In genomic region chr2:153560664-153561541, GRCm38 (mm10) we compare ENCODE assay signal across 7 mouse cellular contexts. TPM values are rescaled to one million over a fixed set of nuclear protein-coding genes. Genes with fewer than 3 reads are reported as not detected.
DNase-seq lines count a peak whose midpoint lies in the region; ATAC-seq and TF ChIP-seq lines count a peak whose summit lies in the region.

No protein-coding gene starts in this region.

- TF ChIP-seq POLR2A in MEL (IDR thresholded peaks at IDR 0.05; ENCODE audit: control insufficient read depth in 1 of 2, insufficient read depth in 1 of 2, low read depth in 1 of 2, low read length in 2 of 2, poor library complexity in 1 of 2): no peak
- TF ChIP-seq POLR2A in limb, embryonic 14.5 days (IDR thresholded peaks at IDR 0.05; ENCODE audit: borderline replicate concordance, extremely low read depth, insufficient read depth, insufficient read length): no peak

- no peaks in the 10 kb centered on the region for H3K9me3 ChIP-seq in MEL (replicated peaks; ENCODE audit: insufficient read depth, low read length)
- H3K9me3 ChIP-seq in forebrain, embryonic 11.5 days (ENCODE audit: control insufficient read depth, low read length): no peaks in the 10 kb centered on the region
- H3K9me3 ChIP-seq in hindbrain, embryonic 10.5 days: no peaks in the 10 kb centered on the region
- no peaks in the 10 kb centered on the region for H3K9me3 ChIP-seq in limb, embryonic 14.5 days (ENCODE audit: control insufficient read depth, low read length)
- H3K9me3 ChIP-seq in midbrain, embryonic 14.5 days (ENCODE audit: control insufficient read depth, low read length): no peaks in the 10 kb centered on the region

- H3K79me2 ChIP-seq in MEL (ENCODE audit: control insufficient read depth, insufficient read depth, low read length, poor library complexity): no peaks in the 10 kb centered on the region

- no peak for TF ChIP-seq CTCF in MEL (IDR thresholded peaks at IDR 0.05 in 2 of 3, conservative IDR thresholded peaks at IDR 0.05 in 1 of 3; ENCODE audit: control insufficient read depth in 1 of 3, insufficient read depth in 1 of 3, low read depth in 2 of 3, low read length in 3 of 3, poor library complexity in 1 of 3, severe bottlenecking in 1 of 3)

- 19% methylated on average over 21 of the region's 21 CpGs for WGBS in forebrain, embryonic 11.5 days
- WGBS in hindbrain, embryonic 10.5 days: 16% methylated on average over 21 of the region's 21 CpGs
- 11% methylated on average over 19 of the region's 21 CpGs for WGBS in limb, embryonic 14.5 days
- 8% methylated on average over 21 of the region's 21 CpGs for WGBS in midbrain, embryonic 14.5 days

- TF ChIP-seq EP300 in MEL (IDR thresholded peaks at IDR 0.05; ENCODE audit: low read depth in 1 of 2, low read length in 2 of 2): peak in 1 of 2 experiments; percentile 19; a peak in 1 of 4 replicates

- no peak for TF ChIP-seq RAD21 in MEL (IDR thresholded peaks at IDR 0.05; ENCODE audit: low read depth, low read length)

- peak overlapping the region; percentile 59 for H3K27ac ChIP-seq in MEL (ENCODE audit: control insufficient read depth, low read depth, low read length)
- 0 out of 2 replicates have a peak overlapping the region, but pooled peaks have one; percentile 18 for H3K27ac ChIP-seq in forebrain, embryonic 11.5 days (ENCODE audit: low read depth, low read length)
- H3K27ac ChIP-seq in hindbrain, embryonic 10.5 days: peak overlapping the region; percentile 78
- no peak overlapping the region for H3K27ac ChIP-seq in limb, embryonic 14.5 days (replicated peaks; ENCODE audit: low read depth, low read length)
- peak overlapping the region; percentile 73 for H3K27ac ChIP-seq in midbrain, embryonic 14.5 days (replicated peaks; ENCODE audit: low read depth, low read length)

- peak overlapping the region; percentile 42; the same call in 1 of the 2 replicates for H3K4me2 ChIP-seq in forebrain, embryonic 11.5 days (ENCODE audit: low read depth, low read length, severe bottlenecking)
- peak overlapping the region; percentile 46 for H3K4me2 ChIP-seq in limb, embryonic 14.5 days (replicated peaks; ENCODE audit: low read depth, low read length, severe bottlenecking)
- H3K4me2 ChIP-seq in midbrain, embryonic 14.5 days (ENCODE audit: low read length): peak overlapping the region; percentile 50

- ATAC-seq in forebrain, embryonic 11.5 days (replicated peaks; ENCODE audit: low FRiP score): peak; percentile 63
- ATAC-seq in limb, embryonic 14.5 days (ENCODE audit: low FRiP score, low read depth): peak; percentile 56; the same call in 1 of the 2 replicates
- peak; percentile 68; the same call in 1 of the 2 replicates for ATAC-seq in midbrain, embryonic 14.5 days (ENCODE audit: low FRiP score, low TSS enrichment)

- peaks cover 0 to 32% of the 10 kb centered on the region in 2 experiments; a peak in 2 of 4 replicates for H3K36me3 ChIP-seq in MEL (ENCODE audit: control insufficient read depth in 1 of 2, insufficient read depth in 2 of 2, low read length in 2 of 2)
- no peaks in the 10 kb centered on the region for H3K36me3 ChIP-seq in forebrain, embryonic 11.5 days (ENCODE audit: control insufficient read depth, insufficient read depth, low read length)
- H3K36me3 ChIP-seq in hindbrain, embryonic 10.5 days: no peaks in the 10 kb centered on the region
- H3K36me3 ChIP-seq in limb, embryonic 14.5 days (ENCODE audit: control insufficient read depth, insufficient read depth, low read length): no peaks in the 10 kb centered on the region
- H3K36me3 ChIP-seq in midbrain, embryonic 14.5 days (ENCODE audit: control insufficient read depth, insufficient read depth, low read length): no peaks in the 10 kb centered on the region
- H3K36me3 ChIP-seq in splenic B cell, adult 2 months (ENCODE audit: control insufficient read depth, insufficient read depth, low read length, poor library complexity, severe bottlenecking): no peaks in the 10 kb centered on the region

- peak overlapping the region; percentile 19 to 53 for H3K4me3 ChIP-seq in MEL (ENCODE audit: control insufficient read depth in 1 of 2, insufficient read depth in 1 of 2, low read depth in 2 of 2, low read length in 2 of 2)
- 0 out of 2 replicates have a peak overlapping the region, but pooled peaks have one; percentile 3 for H3K4me3 ChIP-seq in forebrain, embryonic 11.5 days (ENCODE audit: low read depth, low read length)
- peak overlapping the region; percentile 36 for H3K4me3 ChIP-seq in hindbrain, embryonic 10.5 days
- H3K4me3 ChIP-seq in limb, embryonic 14.5 days (replicated peaks; ENCODE audit: low read length): peak overlapping the region; percentile 15
- H3K4me3 ChIP-seq in midbrain, embryonic 14.5 days (replicated peaks; ENCODE audit: low read depth, low read length): 0 out of 2 replicates have a peak overlapping the region, but pooled peaks have one; percentile 13

- DNase-seq in A20 (ENCODE audit: low read depth, low spot score): peak; percentile 72
- peak; percentile 61 for DNase-seq in MEL (ENCODE audit: low read depth, low spot score)
- DNase-seq in forebrain, embryonic 11.5 days (ENCODE audit: low spot score): peak; percentile 64
- DNase-seq in hindbrain, embryonic 10.5 days (ENCODE audit: low spot score): peak; percentile 38
- DNase-seq in limb, embryonic 14.5 days (ENCODE audit: low spot score): no peak
- peak; percentile 75 for DNase-seq in midbrain, embryonic 14.5 days
- DNase-seq in splenic B cell, adult 2 months (ENCODE audit: low read depth, low spot score): peak; percentile 55

- no peaks in the 10 kb centered on the region for H3K27me3 ChIP-seq in MEL (ENCODE audit: control insufficient read depth in 1 of 2, insufficient read depth in 2 of 2, low read length in 2 of 2)
- H3K27me3 ChIP-seq in forebrain, embryonic 11.5 days (ENCODE audit: control insufficient read depth, insufficient read depth, low read length): no peaks in the 10 kb centered on the region
- peaks cover 30% of the 10 kb centered on the region for H3K27me3 ChIP-seq in hindbrain, embryonic 10.5 days (ENCODE audit: insufficient read depth, poor library complexity, severe bottlenecking)
- no peaks in the 10 kb centered on the region for H3K27me3 ChIP-seq in limb, embryonic 14.5 days (ENCODE audit: control insufficient read depth, insufficient read depth, low read length)
- no peaks in the 10 kb centered on the region for H3K27me3 ChIP-seq in midbrain, embryonic 14.5 days (ENCODE audit: control insufficient read depth, insufficient read depth, low read length)
- H3K27me3 ChIP-seq in splenic B cell, adult 2 months (ENCODE audit: control insufficient read depth, insufficient read depth, low read length, poor library complexity, severe bottlenecking): no peaks in the 10 kb centered on the region

- H3K9ac ChIP-seq in MEL (ENCODE audit: control insufficient read depth, low read depth, low read length, poor library complexity, severe bottlenecking): peak overlapping the region; percentile 57
- peak overlapping the region; percentile 35 for H3K9ac ChIP-seq in forebrain, embryonic 11.5 days (ENCODE audit: low read length)
- H3K9ac ChIP-seq in limb, embryonic 14.5 days (ENCODE audit: low read depth, low read length, severe bottlenecking): peak overlapping the region; percentile 16; the same call in 1 of the 2 replicates
- peak overlapping the region; percentile 39; the same call in 1 of the 2 replicates for H3K9ac ChIP-seq in midbrain, embryonic 14.5 days (replicated peaks; ENCODE audit: low read length)

- peaks cover 19 to 51% of the 10 kb centered on the region in 2 experiments for H3K4me1 ChIP-seq in MEL (ENCODE audit: control insufficient read depth in 1 of 2, insufficient read depth in 2 of 2, low read length in 2 of 2)
- peaks cover 14% of the 10 kb centered on the region for H3K4me1 ChIP-seq in forebrain, embryonic 11.5 days (replicated peaks; ENCODE audit: control insufficient read depth, insufficient read depth, low read length)
- peaks cover 50% of the 10 kb centered on the region for H3K4me1 ChIP-seq in hindbrain, embryonic 10.5 days (replicated peaks)
- H3K4me1 ChIP-seq in limb, embryonic 14.5 days (ENCODE audit: control insufficient read depth, insufficient read depth, low read length): peaks cover 13% of the 10 kb centered on the region
- peaks cover 26% of the 10 kb centered on the region for H3K4me1 ChIP-seq in midbrain, embryonic 14.5 days (ENCODE audit: control insufficient read depth, insufficient read depth, low read length)

TF ChIP-seq in MEL, 35 proteins besides CTCF, POLR2A, EP300 and RAD21:
- TF ChIP-seq MAZ (IDR thresholded peaks at IDR 0.05; ENCODE audit: low read depth, low read length) (peak; percentile 26; the same call in 1 of the 2 replicates), MXI1 (IDR thresholded peaks at IDR 0.05; ENCODE audit: low read depth, low read length) (peak; percentile 23; the same call in 1 of the 2 replicates), TBP (IDR thresholded peaks at IDR 0.05; ENCODE audit: low read depth, low read length) (no peak), ELF1 (IDR thresholded peaks at IDR 0.05; ENCODE audit: low read depth, low read length) (peak; percentile 28; the same call in 1 of the 2 replicates), ZMIZ1 (IDR thresholded peaks at IDR 0.05; ENCODE audit: low read depth, low read length) (no peak; the same call in 1 of the 2 replicates)

RNA-seq across cellular contexts. Expression of gene Nol4l, which starts 31.1 kb away (rescaled TPM):
- total RNA-seq in MEL (2012; rRNA removed): 4.4 and 4.5 TPM in 2 replicates
- polyA plus RNA-seq in MEL (2012; ENCODE audit: insufficient read depth in 1 of 2, insufficient read length in 2 of 2, low read depth in 1 of 2, low replicate concordance in 2 of 2, missing spikeins in 1 of 2): 1 to 10 TPM in 1 of 2 experiments, not detected in 1; 7.1 TPM
- polyA plus RNA-seq in forebrain, embryonic 11.5 days (2014; fragmentation: Nextera tagmentation; extraction: Ambion mirVana): 25.6 and 26.2 TPM in 2 replicates
- 19.1 and 23.3 TPM in 2 replicates for polyA plus RNA-seq in hindbrain, embryonic 10.5 days (2016; fragmentation: Nextera tagmentation; extraction: Ambion mirVana)
- 19.5 and 24.5 TPM in 2 replicates for polyA plus RNA-seq in limb, embryonic 14.5 days (2012; rRNA removed)
- polyA plus RNA-seq in limb, embryonic 14.5 days (2014; fragmentation: Nextera tagmentation; extraction: Ambion mirVana): 10.1 and 11.9 TPM in 2 replicates
- polyA plus RNA-seq in midbrain, embryonic 14.5 days (2014; fragmentation: Nextera tagmentation; extraction: Ambion mirVana): 44.8 and 51.7 TPM in 2 replicates
